Mouse (Mus musculus): ENCODE measurements around the gene Agpat3. TPM values are rescaled to one million over a fixed set of nuclear protein-coding genes. Genes with fewer than 3 reads are reported as not detected.

Agpat3 gene
- total RNA-seq (2021), result 100 to 1,000 TPM; 160 to 164 TPM
- long read RNA-seq, experiment 1, full-length matches to known transcripts, result 62 of 227 reads
- long read RNA-seq, experiment 1, partial matches to known transcripts, result 16 of 227 reads
- long read RNA-seq, experiment 1, other reads (novel, unspliced or antisense), result 149 of 227 reads
- long read RNA-seq, experiment 2, full-length matches to known transcripts, result 70 of 212 reads
- long read RNA-seq, experiment 2, partial matches to known transcripts, result 11 of 212 reads
- long read RNA-seq, experiment 2, other reads (novel, unspliced or antisense), result 131 of 212 reads

DNA sequence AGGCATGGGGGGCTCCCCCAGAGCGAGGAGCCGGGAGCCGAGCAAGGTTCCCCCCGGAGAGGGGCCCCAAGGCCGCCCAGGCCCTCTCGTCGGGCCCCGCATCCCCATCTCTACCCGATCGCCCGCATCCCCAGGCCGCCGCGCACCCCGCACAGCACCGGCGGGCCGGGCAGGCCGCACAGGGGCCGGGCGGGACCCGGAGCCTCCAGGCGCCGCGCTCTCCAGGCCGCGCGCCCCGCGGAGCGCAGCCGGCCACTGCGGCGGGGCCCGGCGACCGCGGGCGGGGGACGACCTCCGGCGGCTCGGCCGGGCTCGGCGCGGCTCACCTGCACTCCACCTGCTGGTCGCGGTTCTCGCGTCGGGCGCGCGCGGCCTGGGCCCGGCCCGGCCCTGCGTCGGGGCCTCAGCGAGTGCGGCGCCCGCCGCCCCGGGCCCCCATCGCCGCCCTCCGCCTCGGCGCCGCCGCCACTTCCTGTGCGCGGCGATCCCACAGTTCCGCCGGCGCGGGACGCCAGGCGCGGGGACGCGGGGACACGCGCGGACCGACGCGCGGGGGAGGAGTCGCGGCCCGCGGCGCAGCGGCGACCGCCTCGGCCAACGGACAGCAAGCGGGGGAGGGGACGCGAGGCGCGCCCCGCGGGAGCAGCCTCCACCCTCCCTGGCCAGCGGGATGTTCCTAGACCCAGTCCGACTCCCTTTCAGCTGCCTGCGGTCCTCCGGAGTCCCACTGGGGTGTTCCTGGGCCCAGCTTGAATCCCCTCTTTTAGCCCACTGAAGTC, at the start of gene Agpat3:
Gene Agpat3, minus strand, starts transcription at position 603 of the 779 bp plus-strand sequence.
- intact Hi-C loops (cut with DNase I; ENCODE audit: low total_unique reads), result no loop called here
- DNase-seq, result peak; percentile 78

DNA sequence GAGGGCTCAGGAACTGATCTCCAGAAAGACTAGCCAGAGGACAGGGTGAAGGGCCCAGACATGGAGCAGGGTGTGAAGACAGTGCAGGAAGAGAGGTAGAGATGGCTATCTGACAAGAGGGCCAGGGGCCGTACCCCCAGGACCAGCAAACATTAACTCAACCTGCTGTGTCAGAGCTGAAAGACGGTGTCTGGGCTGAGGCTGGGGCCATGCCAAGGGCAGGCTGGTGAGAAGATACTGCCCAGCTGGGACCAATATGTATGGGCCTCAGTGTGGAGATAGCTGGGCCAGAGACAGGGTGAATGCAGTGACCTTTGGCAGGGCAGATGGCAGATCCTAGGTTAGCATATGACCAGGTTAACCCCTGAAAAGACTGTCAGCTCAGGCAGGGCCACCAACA, 48.8 kb upstream of the Agpat3 start:
- no peak for DNase-seq
- intact Hi-C loops (cut with DNase I; ENCODE audit: low total_unique reads), result no loop called here

DNA sequence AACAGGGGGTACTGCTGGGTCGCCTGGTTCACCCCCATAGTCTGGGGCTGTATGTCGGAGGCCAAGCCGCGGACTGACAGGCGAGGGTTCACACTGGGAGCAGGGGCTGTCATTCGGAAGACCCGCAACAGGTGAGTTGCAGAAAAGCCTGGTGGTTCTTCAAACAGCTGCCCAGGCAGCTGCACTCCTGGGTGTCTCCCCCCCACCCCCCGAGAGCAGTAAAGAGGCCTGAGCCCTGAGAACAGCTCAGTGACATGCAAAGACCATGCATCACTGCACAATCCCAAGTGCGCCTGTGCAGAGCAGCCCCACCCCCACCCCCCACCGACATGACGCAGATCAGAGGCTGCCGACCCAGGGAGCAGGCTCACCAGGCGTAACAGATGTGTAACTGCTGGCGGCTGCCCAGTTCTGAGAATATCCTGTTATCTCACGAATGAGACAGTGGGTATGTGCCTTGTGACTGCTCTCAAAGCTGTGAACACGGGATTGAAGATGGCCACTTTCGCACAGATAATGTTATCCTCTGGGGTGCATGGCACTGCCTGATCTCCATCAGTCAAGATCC, 46.9 kb upstream of the Agpat3 start:
- DNase-seq, result no peak

DNA sequence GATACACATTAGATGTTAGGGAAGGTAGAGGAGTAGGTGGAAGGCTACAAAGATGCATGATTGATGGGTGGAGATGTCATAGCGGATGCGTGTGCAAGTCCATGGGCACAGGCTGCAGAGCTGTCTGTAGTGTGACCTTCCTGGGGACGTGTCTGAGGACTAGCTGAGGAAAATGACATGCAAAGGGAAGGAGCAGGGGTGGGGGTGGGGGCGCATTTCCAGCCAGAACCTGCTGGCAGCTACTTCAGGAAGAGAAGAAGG, 44.3 kb upstream of the Agpat3 start:
- no peak for DNase-seq
- intact Hi-C loops (cut with DNase I; ENCODE audit: low total_unique reads), result no loop called here

More for the DNA sequence above, 46.9 kb upstream of the Agpat3 start:
- intact Hi-C loops (cut with DNase I; ENCODE audit: low total_unique reads), result no loop called here

DNA sequence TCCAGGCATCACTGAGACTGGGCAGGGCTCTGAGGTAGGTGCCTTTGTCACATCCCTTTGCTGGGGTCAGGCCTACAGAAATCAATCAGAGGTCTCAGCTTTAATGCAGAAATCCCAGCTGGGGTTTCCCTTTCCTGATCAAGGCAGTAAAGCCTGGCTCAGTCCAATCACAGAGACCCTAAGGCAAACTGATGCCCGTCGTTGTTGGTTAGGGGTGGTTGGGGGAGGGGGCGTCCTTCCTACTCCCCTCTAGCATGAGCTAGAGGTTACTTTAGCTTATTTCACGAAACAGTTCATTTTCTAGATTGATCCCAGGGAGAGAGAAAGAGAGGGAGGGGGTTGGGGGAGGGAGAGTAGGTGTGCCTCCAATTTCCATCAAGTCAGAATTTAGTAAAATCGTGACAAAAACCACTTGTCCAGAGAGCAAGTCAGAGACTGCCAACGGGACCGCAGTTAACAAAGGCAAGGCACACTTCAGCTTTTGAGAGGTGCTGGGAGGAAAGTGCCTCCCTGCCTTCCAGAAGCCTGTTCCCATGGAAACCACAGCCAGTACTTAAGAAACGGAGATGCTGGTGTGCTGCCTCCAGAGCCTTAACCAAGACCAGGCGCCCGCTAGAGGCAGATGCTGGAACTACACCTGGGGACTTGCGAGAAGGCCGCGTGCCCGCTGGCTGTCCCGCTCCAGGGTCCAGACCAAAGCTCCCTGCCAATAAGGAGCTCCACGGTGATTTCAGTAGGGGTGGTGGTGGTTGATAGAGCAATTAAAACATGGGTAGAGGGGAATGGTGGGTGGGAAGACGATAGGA, 43.7 kb upstream of the Agpat3 start:
- intact Hi-C loops (cut with DNase I; ENCODE audit: low total_unique reads), result no loop called here
- DNase-seq, result peak; percentile 92

DNA sequence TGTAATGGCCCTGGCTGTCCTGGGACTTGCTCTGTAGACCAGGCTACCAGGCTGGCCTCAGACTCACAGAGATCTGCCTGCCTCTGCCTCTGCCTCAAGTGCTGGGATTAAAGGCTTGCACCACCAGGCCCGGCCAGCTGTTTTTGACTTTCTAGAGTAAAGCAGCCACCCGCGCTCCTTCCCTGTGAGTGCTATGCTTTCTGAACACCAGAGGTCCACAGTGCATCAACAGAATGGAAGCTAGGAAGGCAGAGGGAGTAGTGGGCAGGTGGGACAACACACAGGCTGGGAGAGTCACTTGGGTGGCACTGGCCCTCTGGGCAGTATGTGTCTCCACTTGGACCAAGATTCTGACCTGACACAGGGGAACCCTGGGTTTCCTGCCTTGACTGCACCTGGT, 43.1 kb upstream of the Agpat3 start:
- intact Hi-C loops (cut with DNase I; ENCODE audit: low total_unique reads), result no loop called here
- DNase-seq, result no peak

DNA sequence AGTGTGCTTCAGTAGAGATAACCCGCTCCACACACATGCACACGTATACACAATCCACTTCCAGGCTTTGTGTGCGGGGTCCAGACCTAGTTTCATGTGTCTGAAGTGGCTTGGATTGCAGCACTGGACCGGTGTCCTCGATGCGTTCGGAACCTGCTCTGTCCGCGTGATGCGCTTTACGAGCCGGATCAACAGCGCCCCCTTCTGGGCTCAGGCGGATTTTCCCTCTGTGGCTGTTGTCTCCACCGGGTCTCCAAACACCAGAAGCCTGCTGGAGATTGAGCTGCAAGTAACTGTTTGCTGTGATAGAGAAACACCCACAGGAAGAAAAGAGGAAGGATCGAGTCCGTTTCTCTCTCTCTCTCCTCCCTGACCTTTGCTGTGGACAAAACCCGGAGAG, 39.8 kb upstream of the Agpat3 start:
- intact Hi-C loops (cut with DNase I; ENCODE audit: low total_unique reads), result loop anchor here (2.0 kb wide), 1 partner anchor 111 kb away; no protein-coding TSS in a partner anchor
- peak; percentile 80 for DNase-seq

DNA sequence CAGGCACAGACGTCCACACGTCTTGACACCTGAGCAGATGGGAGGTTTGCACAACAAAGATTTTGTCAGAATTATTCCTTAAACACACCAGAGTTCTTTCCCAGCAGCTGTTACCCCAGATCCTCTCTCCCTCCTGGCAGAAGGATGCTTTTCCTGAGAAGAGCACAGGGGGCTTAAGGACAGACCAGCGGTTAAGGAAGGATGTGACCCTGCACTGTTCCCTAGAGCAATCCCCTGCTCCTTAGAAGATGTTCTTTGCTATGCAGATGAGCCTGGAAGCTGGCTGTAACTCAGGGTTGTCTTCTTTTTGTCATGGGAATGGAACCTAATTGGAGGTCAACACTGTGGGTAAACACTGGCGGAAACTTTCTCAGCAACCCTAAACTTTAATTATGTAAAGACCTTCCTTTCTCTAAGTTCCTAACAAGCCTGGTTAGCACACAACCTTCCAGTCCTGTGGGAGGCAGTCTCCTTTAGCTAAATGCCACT, 38.7 kb upstream of the Agpat3 start:
- intact Hi-C loops (cut with DNase I; ENCODE audit: low total_unique reads), result loop anchor here (2.0 kb wide), 1 partner anchor 68 kb away; no protein-coding TSS in a partner anchor

DNA sequence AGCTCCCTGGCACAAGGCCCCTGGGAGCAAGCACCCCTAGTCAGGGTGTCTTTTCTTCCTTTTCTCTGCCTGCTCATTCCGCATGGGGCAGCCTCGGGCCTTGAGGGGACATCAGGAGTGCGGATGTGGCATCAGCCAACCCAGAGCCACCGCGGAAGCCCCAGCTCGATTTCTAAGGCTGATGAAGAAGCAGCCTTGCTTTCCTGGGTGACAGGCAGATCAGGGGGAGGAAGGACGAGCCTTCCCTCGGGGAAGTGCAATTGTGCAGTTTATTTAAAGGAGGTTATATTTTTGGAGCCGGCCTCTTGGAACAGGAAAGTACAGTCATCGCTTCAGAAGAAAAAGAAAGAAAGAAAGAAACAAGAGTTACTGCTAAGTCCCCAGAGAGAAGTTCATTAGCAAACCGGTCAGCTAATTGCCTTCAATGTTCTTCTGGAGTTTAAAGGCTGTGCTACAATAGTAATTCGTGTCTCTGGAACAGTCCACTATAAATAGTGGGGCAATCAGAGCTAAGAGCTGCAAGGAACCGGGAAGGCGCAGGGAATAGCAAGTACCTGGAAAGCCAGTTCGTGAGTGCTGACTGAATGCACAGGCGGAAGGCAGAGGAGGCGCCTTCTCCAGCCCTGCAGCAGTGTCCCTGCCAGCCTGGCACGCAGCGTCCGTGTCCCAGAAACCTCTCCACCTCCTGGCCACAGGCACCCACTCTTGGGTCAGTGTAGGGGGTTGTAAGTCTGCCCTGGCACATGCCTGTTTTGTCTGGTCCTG, 36.1 kb upstream of the Agpat3 start:
- no peak for DNase-seq
- intact Hi-C loops (cut with DNase I; ENCODE audit: low total_unique reads), result loop anchor here (10.0 kb wide), 1 partner anchor 184 kb away; no protein-coding TSS in a partner anchor

More for the DNA sequence above, 38.7 kb upstream of the Agpat3 start:
- DNase-seq, result no peak

DNA sequence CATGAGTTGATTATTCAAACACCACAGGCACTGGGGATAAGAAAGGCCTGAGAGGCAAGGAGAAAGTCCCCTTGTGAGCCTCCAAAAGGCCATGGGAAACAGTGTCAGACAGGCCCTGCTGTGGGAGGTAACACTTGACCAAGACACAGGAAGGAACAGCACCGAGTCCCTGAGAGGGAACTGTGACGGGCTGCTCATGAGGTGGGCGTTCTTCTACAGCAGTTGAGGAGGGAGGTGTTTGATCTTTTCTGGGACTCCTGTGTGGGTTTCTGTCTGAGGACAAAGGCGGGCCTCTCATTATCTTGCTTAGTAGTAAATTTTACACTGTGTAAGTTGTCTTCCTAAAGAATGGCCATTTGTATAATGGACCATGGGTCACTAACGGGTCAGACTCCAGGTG, 33.2 kb upstream of the Agpat3 start:
- intact Hi-C loops (cut with DNase I; ENCODE audit: low total_unique reads), result loop anchor here (10.0 kb wide), 1 partner anchor 181 kb away; no protein-coding TSS in a partner anchor
- no peak for DNase-seq

DNA sequence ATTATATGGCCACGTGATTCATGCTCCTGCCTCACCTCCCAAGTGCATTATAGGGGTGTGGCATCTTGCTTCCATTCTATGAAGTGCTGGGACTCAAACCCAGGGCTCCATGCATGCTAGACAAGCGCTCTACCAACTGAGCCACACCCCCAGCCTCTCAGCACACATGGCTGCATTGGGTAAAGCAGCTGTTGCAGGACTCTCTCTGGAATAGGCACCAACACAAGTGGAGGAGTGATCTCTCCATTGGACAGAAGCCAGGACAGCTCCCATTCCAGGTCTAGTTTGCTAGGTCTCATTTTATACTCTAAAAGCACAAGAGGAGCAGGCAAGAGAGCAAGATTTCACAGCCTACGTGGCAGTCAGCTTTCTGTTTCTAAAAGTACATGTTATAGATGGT, 31.3 kb upstream of the Agpat3 start:
- intact Hi-C loops (cut with DNase I; ENCODE audit: low total_unique reads), result loop anchor here (10.0 kb wide), 1 partner anchor 179 kb away; no protein-coding TSS in a partner anchor
- DNase-seq, result no peak

DNA sequence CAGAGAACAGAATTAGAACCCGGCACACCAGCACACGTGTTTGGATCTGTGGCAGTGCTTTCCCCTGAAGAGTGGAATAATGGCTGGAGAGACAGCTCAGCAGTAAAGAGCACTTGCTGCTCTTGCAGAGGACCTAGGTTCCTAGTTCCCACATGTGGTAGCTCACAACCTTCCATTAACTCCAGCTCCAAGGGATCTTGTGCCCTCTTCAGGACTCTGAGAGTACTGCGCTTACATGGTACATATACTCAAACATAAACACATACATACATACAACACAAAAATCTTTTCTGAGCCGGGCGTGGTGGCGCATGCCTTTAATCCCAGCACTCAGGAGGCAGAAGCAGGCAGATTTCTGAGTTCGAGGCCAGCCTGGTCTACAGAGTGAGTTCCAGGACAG, 26.2 kb upstream of the Agpat3 start:
- intact Hi-C loops (cut with DNase I; ENCODE audit: low total_unique reads), result no loop called here
- no peak for DNase-seq

DNA sequence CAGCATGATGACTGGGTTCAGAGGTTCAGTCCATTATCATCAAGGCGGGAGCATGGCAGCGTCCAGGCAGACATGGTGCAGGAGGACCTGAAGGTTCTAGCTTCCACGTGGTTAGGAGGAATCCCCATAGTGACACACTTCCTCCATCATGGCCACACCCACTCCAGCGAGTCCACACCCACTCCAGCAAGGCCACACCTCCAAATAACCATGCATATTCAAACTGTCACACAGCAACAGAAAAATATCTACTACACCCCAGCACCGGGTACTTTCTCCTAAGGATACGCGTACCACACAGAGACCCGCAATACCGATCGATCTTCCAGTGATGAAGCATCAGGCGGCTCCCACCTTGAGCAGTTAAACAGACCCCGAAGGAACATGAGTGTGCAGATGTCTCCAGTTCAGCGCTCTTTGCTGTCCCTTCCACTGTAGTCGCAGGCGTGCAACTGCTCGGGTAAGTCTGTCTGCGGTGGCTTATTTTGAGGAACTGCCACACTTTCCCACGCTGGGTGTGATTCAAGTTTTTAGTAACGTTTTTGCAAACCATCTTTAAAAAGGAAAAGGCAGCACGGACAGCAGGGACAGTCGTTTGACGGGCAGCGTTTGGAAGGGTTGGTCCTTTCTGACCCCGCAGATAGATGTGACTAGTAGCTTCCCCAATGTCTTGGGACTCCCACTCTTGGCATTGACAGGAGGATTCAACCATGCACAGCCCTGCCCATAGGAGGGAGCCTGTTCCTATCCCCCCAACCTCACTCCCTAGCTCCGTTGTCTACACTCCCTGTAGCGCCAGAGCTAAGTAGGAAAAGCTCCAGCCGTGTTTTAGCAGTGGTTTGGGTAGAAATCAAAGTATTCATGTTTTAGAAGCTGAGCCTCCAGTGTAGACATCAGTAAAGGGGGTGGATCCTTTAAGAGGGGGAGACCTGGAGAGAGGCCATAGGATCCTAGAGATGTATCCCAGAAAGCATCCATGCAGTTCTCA, 20.7 kb upstream of the Agpat3 start:
- intact Hi-C loops (cut with DNase I; ENCODE audit: low total_unique reads), result no loop called here
- DNase-seq, result no peak

DNA sequence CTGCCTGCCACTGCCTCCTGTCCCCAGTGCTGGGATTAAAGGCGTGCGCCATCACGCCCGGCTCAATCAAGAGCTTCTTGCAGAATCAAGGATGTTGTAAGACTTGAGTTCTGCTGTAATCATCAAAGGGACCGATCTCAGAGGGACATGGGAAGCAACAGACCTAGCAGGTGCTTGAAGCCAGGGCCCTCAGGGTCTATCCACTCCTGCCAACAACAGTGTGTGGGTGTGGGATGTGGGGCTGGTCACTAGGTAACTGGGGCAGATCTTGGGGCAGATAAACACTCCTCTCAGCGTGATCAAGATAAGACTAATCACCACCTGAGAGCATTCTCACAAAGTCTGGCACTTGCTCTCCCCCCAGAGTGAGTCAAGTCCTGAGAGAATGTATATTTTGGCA, 19.5 kb upstream of the Agpat3 start:
- no peak for DNase-seq
- intact Hi-C loops (cut with DNase I; ENCODE audit: low total_unique reads), result no loop called here

DNA sequence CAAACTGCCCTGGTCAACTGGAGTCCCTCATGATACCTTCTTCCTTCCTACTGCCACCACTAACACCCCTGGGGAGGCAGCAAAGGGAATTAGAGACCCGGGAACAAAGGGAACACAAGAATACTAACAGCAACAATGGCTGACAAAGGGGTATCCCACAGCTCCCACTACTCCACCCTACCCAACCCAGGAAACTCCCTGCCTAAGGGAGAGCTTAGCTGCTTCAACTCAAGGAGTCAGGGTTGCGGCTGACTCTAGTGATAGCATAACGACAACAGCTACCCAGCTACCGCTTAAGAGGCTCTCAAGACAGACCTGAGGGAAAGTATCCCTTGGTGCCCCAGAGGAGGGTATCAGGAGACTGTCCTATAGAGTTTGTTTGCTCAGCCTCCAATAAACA, 15.3 kb upstream of the Agpat3 start:
- no peak for DNase-seq
- intact Hi-C loops (cut with DNase I; ENCODE audit: low total_unique reads), result no loop called here

DNA sequence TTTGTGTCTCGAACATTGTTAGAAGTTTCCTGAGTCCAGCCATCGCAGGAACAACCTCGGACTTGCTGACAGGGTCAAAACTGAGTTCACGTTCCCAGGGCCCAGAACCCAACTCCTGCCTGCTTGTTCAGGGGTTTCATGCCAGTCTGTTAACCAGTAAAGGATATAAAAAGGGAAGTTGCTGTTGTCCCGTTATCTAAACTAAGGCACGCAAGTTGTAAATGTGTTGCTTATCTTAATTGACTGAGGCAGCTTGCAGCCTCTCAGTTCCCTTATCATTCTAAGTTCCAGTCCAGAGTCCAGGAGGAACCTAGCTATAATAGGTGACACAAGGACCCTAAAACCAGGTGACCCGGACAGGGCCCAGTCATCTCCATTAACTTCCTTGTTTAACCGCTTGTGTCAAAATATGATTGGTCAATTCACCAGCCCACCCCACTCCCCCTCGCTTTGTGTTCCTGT, 14.6 kb upstream of the Agpat3 start:
- intact Hi-C loops (cut with DNase I; ENCODE audit: low total_unique reads), result no loop called here

DNA sequence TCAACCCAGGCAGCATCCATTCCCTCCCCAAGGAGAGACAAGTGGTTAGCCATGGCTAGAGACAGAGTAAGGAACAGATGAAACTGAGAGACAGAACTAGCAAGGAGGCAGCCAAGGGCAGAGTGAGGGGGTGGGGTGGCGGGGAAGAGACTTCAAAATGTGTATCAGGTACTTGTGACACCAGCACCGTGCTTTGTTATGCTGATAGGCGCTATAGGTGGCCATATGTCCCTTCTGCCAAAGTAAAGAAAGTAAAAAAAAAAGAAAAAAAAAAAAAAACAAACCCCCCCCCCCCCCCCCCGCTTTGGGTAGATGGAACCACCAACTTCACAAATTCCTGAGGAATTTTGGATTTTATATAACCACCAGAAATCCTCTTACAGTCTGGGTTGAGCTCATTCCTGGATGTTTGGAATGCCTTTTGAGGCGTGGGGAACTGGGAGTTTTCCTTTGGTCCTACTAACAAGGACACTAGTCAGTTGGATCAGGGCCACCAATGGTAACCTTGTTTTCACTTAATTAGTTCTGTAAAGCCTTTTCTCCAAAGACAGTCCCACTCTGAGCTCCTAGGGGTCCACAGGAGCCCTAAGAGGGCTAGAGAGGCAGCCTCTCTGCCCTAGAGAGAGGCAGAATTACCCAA, 14.0 kb upstream of the Agpat3 start:
- intact Hi-C loops (cut with DNase I; ENCODE audit: low total_unique reads), result no loop called here
- DNase-seq, result no peak

More for the DNA sequence above, 14.6 kb upstream of the Agpat3 start:
- DNase-seq, result no peak

Data from gastrocnemius, postnatal 14 days (tissue).